Mouse (Mus musculus) olfactory bulb, adult 2 months (tissue): ENCODE data around the gene Aox3.

Experiments used
- CTCF ChIP-seq: fragments of 200-500 bp; IDR thresholded peaks from 2 replicates; pipeline ENCODE4 v1.5.1; 2012; ENCODE audit warnings: low read depth, mild to moderate bottlenecking, low read length, moderate library complexity; ENCODE audit not compliant: insufficient read depth
- POLR2A ChIP-seq: fragments of 200-500 bp; IDR thresholded peaks from 2 replicates; pipeline ENCODE4 v1.6.1; 2012; ENCODE audit warnings: mild to moderate bottlenecking, low read depth, low read length, moderate library complexity; ENCODE audit not compliant: insufficient read depth

GRCm38 (mm10) chr1:58146026-58146425, 33.1 kb downstream of the Aox3 start:
- TF ChIP-seq POLR2A (no peak), CTCF (no peak)
